Mouse (Mus musculus) liver, adult 2 months (tissue): ENCODE results near the gene Slc1a3. TPM values are rescaled to one million over a fixed set of nuclear protein-coding genes. Genes with fewer than 3 reads are reported as not detected.

Source experiments
- DNase-seq: peaks from one replicate; pipeline ENCODE4 v3.0.0-alpha.2; 2011; ENCODE audit warnings: low read depth, low spot score; ENCODE audit errors: extremely low read depth
- H3K27ac ChIP-seq: fragments of 200-500 bp; replicated peaks from 2 replicates; pipeline ENCODE4 v1.5.1; 2012; ENCODE audit warnings: low read depth, mild to moderate bottlenecking, control low read depth, inconsistent platforms, low read length; ENCODE audit not compliant: insufficient read depth
- H3K27me3 ChIP-seq: fragments of 200-500 bp; 2 replicates; pipeline ENCODE4 v1.6.1; 2012; ENCODE audit warnings: mild to moderate bottlenecking, moderate library complexity, low read length, inconsistent platforms; ENCODE audit not compliant: control insufficient read depth, insufficient read depth
- H3K36me3 ChIP-seq: fragments of 200-500 bp; 2 replicates; pipeline ENCODE4 v1.6.1; 2012; ENCODE audit warnings: low read length, inconsistent platforms; ENCODE audit not compliant: control insufficient read depth, insufficient read depth
- H3K4me1 ChIP-seq: fragments of 200-500 bp; 2 replicates; pipeline ENCODE4 v1.6.1; 2011; ENCODE audit warnings: low read length; ENCODE audit not compliant: control insufficient read depth, insufficient read depth
- H3K4me3 ChIP-seq: fragments of 200-500 bp; 2 replicates; pipeline ENCODE4 v1.5.1; 2011; ENCODE audit warnings: low read depth, mild to moderate bottlenecking, control low read depth, low read length, moderate library complexity; ENCODE audit not compliant: insufficient read depth
- H3K79me2 ChIP-seq: fragments of 200-500 bp; 2 replicates; pipeline ENCODE4 v1.6.1; 2012; ENCODE audit warnings: inconsistent platforms, mild to moderate bottlenecking, low read length, moderate library complexity; ENCODE audit not compliant: control insufficient read depth, insufficient read depth
- H3K9ac ChIP-seq: fragments of 200-500 bp; 2 replicates; pipeline ENCODE4 v1.6.1; 2012; ENCODE audit warnings: low read depth, mild to moderate bottlenecking, control low read depth, inconsistent platforms, low read length
- CTCF ChIP-seq: fragments of 200-500 bp; IDR thresholded peaks from 2 replicates; pipeline ENCODE4 v1.5.1; 2011; ENCODE audit warnings: low read depth, low read length, control low read depth
- POLR2A ChIP-seq: fragments of 200-500 bp; IDR thresholded peaks from 2 replicates; pipeline ENCODE4 v1.6.1; 2011; ENCODE audit warnings: low read length, control low read depth; ENCODE audit not compliant: insufficient read depth; ENCODE audit errors: extremely low read depth
- WGBS: fragments of 180-500 bp; shearing (Covaris S2); methylation state at CpG from one replicate; pipeline ENCODE4 v1.1.7; 2018; 5-methylcytosine and 5-hydroxymethylcytosine counted together
- polyA plus RNA-seq: library from polyadenylated mRNA; depleted of rRNA; stranded (reverse); fragments of >200 nt; gene quantifications from 2 replicates; pipeline ENCODE4 v1.2.3, GENCODE M21; 2012
- total RNA-seq: library from RNA; depleted of rRNA; stranded (reverse); fragments of >200 nt; gene quantifications from 2 replicates; pipeline ENCODE4 v1.2.3, GENCODE M21; 2014

Slc1a3 gene
- total and polyA plus RNA-seq, 2 experiments: 0.12 to 0.46 TPM

GRCm38 (mm10) chr15:8740724-8741123 is 30.2 kb upstream of the Slc1a3 start:
- no peak overlapping the region for H3K4me3 ChIP-seq
- no peak for DNase-seq
- TF ChIP-seq POLR2A (no peak), CTCF (no peak)
- no peaks in the 10 kb centered on the region for H3K27me3 ChIP-seq
- no peak overlapping the region for H3K27ac ChIP-seq
- no peak overlapping the region for H3K9ac ChIP-seq
- H3K4me1 ChIP-seq: no peaks in the 10 kb centered on the region
- no peaks in the 10 kb centered on the region for H3K79me2 ChIP-seq
- 87% methylated on average over 8 of the region's 8 CpGs for WGBS
- H3K36me3 ChIP-seq: no peaks in the 10 kb centered on the region

GRCm38 (mm10) chr15:8738156-8738555 is 27.6 kb upstream of the Slc1a3 start:
- WGBS: 89% methylated on average over 5 of the region's 5 CpGs
- TF ChIP-seq CTCF (no peak), POLR2A (no peak)
- Histone ChIP-seq H3K27me3 (no peaks in the 10 kb centered on the region), H3K4me1 (no peaks in the 10 kb centered on the region), H3K36me3 (no peaks in the 10 kb centered on the region), H3K9ac (no peak overlapping the region), H3K27ac (no peak overlapping the region), H3K79me2 (no peaks in the 10 kb centered on the region), H3K4me3 (no peak overlapping the region)
- no peak for DNase-seq

- Histone ChIP-seq H3K36me3 (no peaks in the 10 kb centered on the region), H3K4me3 (no peak overlapping the region), H3K27me3 (no peaks in the 10 kb centered on the region), H3K4me1 (no peaks in the 10 kb centered on the region), H3K27ac (no peak overlapping the region), H3K79me2 (no peaks in the 10 kb centered on the region), H3K9ac (no peak overlapping the region)
- WGBS: 74% methylated on average over 6 of the region's 6 CpGs
- DNase-seq: no peak
- TF ChIP-seq CTCF (no peak), POLR2A (no peak)
Observed at GRCm38 (mm10) chr15:8734363-8734739, 23.8 kb upstream of the Slc1a3 start.

GRCm38 (mm10) chr15:8733669-8734362 is 23.3 kb upstream of the Slc1a3 start:
- no peak overlapping the region for H3K9ac ChIP-seq
- no peaks in the 10 kb centered on the region for H3K36me3 ChIP-seq
- no peaks in the 10 kb centered on the region for H3K27me3 ChIP-seq
- DNase-seq: no peak
- 26% methylated on average over 7 of the region's 7 CpGs for WGBS
- H3K4me1 ChIP-seq: no peaks in the 10 kb centered on the region
- no peak overlapping the region for H3K4me3 ChIP-seq
- H3K79me2 ChIP-seq: no peaks in the 10 kb centered on the region
- no peak overlapping the region for H3K27ac ChIP-seq
- TF ChIP-seq CTCF (no peak), POLR2A (no peak)

- Histone ChIP-seq H3K27me3 (no peaks in the 10 kb centered on the region), H3K9ac (no peak overlapping the region), H3K27ac (no peak overlapping the region), H3K4me1 (no peaks in the 10 kb centered on the region), H3K79me2 (no peaks in the 10 kb centered on the region), H3K4me3 (no peak overlapping the region), H3K36me3 (no peaks in the 10 kb centered on the region)
- 89% methylated on average over 7 of the region's 7 CpGs for WGBS
- DNase-seq: no peak
- TF ChIP-seq CTCF (no peak), POLR2A (no peak)
Observed at GRCm38 (mm10) chr15:8728861-8729260, 18.3 kb upstream of the Slc1a3 start.

- Histone ChIP-seq H3K36me3 (no peaks in the 10 kb centered on the region), H3K27ac (no peak overlapping the region), H3K4me3 (no peak overlapping the region), H3K9ac (no peak overlapping the region), H3K4me1 (no peaks in the 10 kb centered on the region), H3K27me3 (no peaks in the 10 kb centered on the region), H3K79me2 (no peaks in the 10 kb centered on the region)
- DNase-seq: no peak
- no peak for TF ChIP-seq POLR2A
- TF ChIP-seq CTCF: no peak
- 75% methylated on average over 14 of the region's 14 CpGs for WGBS
Observed at GRCm38 (mm10) chr15:8722386-8723100, 12.0 kb upstream of the Slc1a3 start.
